Mouse (Mus musculus) embryonic fibroblast, embryonic 13.5 days (primary cell): ENCODE data around the gene Tbc1d4.
A peak's percentile ranks its signal among the peaks of the same experiment; 100 is the strongest.

Experiments
- CTCF ChIP-seq: IDR thresholded peaks from 2 replicates; pipeline ENCODE4 v1.5.1; 2011; ENCODE audit warnings: mild to moderate bottlenecking, control low read depth, low read length, moderate library complexity, borderline replicate concordance; ENCODE audit not compliant: insufficient read depth
- POLR2A ChIP-seq: IDR thresholded peaks from 2 replicates; pipeline ENCODE4 v1.6.1; 2011; ENCODE audit warnings: low read depth, mild to moderate bottlenecking, control low read depth, low read length, moderate library complexity

DNA sequence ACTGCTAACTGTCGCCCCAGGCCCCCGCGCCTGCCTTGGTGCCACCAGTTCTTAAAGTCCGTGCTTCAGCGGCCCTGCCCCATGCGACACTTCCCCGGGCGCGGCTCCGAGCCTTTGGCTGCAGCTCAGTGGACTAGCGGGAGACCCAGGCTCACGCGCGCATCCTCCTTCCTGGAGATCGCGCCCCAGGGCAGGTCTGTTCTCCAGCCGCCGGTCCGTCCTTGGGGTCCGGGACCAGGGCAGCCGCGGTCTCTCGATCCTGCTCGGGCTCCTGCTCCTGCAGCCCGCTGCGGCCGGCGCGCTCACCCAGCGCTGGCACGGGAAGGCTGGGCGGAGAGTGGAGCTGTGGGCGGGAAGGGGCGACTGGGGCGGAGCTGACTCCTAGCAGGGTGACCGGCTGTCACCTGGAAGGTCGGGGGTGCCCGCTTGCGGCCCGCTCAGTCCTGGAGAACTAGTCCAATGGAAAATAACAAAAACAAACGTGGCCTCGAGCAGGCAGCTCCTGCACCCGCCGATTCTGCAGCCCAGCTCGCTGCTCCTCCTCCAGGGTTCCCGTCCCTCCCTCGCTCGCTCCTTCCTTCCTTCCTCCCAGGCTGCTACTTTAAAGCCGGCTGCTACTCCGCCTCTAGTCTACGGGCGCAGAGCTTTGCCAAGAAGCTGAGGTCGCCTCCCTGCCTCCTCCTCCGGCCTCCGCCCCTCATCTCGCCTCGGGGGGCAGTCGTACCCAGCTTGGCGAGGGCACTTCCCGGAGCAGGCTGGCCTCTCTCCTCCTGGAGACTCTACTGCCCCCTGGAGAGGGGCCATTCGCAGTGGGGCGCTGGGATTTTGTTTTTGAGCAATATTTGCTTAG is at the start of gene Tbc1d4:
- peak; percentile 58 for TF ChIP-seq CTCF
- TF ChIP-seq POLR2A: peak; percentile 59
